Mouse (Mus musculus) hindlimb bud, embryonic 11.5 days (tissue): ENCODE results near the gene Srebf1.

Experiments used
- DNase-seq: peaks from one replicate; pipeline ENCODE4 v3.0.0-alpha.2; 2012; ENCODE audit warnings: low read depth, low spot score; ENCODE audit errors: extremely low spot score

The Srebf1 gene

DNA sequence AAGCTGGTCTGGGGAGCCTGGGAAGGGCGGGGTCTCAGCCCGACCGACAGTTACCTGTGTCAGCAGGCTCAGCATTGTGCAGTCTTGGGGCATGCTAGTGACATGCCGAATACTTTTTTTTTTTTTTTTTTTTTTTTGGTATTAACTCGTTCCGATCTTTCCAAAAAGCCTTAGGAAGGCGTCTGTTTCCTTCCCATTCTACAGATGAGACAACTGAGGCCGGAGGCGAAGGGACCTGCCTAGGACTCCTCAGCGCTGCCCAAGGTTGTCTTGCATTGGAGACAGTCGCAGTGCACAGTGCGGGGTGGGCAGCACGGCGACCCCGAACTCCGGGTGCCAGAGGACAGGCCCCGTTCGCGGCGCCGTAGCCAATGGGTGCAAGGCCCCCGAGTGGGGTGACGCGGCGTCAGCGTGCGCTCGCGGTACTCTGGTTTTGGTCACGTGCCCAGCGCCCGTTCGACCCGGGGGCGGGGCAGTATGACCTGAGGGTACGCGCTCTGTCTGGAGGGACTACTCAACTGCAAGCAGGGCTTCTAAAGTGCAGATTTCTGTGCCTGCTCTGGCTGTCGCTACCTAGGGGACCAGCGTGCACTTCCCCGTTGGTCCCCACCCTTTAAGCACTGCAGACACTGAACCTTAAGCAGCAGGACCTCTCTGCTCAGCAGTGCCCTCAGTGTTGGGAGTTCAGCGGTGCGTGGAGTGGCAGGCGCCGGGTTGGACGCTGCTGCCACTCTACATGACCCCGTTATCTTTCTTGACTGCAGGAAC, at the start of gene Srebf1:
Srebf1 (minus strand) TSS at position 113 of the 768 bp plus-strand sequence.
- DNase-seq = no peak

DNA sequence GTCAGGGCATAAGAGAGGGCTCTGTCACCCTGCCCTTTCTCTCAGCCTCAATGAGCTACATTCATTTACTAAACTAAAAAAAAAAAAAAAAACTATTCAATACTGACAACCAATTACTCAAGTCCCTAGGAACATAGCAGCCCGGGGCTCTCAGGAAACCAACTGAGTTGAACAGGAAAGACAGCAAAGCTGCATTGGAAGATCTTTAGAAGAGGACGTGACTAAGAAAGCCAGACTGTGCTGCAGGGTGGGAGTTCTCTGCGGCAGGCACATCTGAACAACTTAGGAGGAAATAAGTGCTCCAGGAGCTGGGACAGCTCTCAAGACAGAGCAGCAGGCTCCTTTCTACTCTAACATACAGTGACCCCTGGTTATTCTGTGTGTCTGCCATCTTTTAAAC, 46.2 kb upstream of the Srebf1 start:
- DNase-seq = no peak

DNA sequence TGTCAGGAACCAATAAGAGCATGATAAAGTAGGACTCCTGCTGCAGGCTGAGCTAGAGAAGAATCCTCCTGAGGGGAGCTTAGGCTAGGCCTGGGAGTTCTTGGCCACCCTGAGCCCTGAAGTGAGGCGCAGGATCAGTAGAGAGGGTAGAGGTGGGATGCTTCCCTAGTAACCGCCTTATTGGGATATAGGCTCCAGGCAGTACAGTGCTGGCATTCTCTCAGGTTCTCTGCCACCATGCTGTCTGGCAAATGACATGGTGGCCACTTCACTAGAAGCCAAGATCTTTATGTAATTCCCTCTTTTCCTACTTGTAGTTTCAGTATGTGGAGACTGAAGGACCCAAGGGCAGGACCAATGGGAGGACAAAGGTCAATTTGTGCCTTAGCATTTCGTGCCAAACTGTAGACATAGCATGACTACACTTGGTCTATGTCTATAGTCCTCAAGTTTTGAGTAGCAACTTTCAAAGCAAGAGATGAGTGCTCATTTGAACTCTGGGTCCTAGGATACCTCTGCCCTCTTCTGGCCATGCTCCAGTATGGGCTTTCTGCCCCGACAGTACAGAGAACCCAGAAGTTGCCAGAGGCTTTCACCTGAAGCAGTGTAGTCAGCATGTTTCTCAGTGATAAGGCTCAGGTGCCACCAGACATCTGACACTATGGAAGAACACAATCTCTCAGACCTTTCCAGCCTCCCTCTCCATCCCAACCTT, 43.0 kb upstream of the Srebf1 start:
- DNase-seq = no peak

DNA sequence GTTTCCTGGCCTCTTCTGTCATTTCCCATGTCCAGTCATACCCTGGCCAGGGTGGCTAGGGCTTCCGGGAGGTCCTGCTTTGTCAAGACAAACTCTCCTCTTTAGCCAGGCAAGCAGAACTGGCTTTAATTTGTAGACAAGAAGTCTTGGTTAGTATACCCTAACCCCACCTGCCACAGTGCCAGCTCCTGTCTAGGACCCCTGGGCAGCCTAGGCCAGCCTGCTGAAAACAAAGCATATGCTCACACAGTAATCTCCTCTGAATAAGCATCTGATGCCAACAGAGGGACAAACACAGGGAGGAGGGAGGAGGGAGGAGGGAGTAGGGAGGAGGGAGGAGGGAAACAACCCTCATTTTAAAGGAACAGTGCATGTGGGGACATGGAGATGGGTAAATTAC, 42.3 kb upstream of the Srebf1 start:
- no peak for DNase-seq

DNA sequence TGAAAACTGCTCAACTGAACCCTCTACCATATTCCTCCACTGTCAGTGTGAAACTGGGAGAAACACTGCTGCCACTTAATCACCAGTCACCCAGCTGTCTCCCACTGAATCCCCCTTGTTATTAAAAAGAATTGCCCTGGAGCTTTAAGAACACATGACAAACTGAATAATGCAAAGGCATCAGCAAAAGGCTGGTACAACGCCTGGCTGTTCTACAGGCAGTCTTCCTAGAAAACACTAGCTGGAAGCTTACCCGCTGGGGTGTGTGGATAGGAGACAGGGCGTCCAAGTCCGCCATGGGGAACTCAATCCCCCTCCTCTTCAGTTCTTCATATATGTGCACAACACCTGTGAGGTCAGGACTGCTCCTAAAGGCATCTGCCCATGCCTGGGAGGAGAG, 40.0 kb upstream of the Srebf1 start:
- DNase-seq = no peak

DNA sequence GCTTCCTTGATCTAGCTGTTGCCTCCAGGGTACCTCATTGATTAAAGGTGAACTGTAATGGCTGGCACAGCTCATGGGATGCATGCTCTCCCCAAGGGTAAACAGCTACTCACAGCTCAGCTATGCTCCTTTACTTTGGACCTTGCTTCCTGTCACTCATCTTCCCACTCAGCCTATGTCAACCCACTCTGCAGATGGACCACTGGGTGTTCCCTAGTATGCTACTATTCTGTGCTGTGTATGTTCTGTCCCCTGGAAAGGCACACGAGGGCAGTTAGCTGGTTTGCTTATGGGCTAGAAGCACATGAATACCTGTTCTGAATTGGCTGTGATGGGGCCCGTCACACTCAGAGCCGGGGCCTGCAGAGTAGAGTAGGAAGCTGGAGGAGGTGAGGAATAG, 38.4 kb upstream of the Srebf1 start:
- no peak for DNase-seq

DNA sequence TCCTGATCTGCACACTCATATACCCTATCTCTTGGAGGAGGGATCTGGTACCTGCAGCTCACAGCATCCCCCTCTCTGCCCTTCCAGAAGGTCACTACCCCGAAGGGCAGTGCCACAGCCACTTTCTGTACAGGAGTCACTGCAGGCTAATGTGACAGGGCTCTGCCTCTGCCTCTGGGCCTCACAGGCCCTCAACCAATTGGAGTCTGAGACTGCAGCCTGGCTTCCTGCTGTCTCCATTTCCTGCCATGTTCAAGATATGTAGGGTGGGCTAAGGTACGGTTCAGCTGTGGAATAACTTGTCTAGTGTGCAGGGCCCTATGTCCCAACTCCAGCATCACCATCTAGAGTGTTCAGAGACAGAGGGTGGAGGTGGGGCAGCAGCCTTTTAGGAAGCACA, 35.3 kb upstream of the Srebf1 start:
- DNase-seq = no peak

DNA sequence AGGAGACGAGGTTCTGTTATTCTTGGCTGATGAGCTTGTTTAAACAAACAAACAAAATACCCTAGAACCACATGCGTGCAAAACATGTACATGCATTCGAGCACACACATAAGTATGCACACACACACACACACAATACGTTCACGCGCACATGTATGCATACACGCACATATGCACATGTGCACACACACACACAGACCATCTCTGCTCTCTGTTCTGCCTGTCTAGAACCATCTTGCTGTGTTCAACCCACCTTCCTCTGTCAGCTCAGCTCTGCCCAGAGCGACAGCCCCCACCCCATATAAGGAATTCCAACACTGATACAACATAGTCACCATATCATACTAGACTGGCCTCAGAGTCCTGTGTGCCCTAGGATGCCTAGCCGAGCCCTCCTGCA, 34.3 kb upstream of the Srebf1 start:
- no peak for DNase-seq

DNA sequence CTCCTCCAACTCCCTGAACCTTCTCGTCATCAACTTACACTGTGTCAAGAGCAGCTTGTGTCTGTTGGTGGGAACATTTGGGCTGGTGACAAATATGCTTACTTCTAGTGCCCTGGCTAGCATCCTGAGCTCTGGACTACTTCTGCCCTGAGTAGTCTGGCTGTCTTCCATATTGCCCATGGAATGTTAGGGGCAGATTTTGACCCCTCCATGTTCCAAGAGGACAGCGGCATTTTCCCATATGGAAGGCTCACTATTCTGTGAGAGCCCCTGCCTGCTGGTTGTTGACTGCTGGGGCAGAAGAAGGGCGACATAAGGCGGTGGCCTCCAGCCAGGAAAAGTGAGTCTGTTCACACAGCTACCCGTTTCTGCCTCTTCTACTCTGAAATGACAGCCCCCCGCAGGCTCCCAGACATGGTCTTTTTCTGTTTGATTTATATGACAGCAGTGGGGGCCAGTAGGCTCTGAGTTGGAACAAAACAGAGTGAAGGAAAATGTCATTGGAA, 33.8 kb upstream of the Srebf1 start:
- no peak for DNase-seq

DNA sequence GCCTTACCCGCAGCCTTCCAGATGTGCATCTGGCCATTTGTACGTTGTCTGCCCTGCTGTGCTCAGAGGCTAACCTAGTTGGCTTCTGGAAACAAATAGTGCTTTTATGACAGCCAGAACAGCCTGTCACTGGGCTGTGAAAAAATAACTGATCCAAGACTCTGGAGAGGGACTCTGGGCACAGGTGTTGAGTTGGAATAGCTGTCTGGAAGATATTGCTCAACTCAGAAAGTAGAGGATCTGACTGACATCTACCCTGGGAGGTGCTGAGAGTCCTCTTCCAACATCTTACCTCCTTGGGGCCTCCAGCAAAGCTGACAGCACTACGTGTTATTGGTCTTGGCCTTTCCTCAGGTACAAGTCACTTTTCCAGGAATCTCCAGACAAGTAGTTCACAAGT, 33.3 kb upstream of the Srebf1 start:
- DNase-seq = no peak

DNA sequence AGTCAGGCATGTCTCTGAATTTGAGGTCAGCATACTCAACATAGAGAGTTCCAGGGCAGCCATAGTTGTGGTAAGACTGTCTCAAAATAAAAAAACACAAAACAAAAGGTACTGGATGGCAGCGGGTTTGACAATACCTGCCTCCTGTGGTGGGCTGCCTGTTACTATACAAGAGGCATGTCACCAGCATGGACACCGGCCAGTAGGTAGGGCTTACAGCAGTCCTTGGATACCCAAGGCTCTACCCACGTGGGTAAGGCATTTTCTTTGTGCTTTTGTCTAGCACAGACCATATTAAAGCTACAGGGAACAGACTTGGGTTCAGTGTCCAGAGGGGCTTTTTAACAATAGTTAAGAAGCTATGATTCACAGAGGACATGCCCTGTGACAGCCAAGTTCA, 32.8 kb upstream of the Srebf1 start:
- DNase-seq = no peak

DNA sequence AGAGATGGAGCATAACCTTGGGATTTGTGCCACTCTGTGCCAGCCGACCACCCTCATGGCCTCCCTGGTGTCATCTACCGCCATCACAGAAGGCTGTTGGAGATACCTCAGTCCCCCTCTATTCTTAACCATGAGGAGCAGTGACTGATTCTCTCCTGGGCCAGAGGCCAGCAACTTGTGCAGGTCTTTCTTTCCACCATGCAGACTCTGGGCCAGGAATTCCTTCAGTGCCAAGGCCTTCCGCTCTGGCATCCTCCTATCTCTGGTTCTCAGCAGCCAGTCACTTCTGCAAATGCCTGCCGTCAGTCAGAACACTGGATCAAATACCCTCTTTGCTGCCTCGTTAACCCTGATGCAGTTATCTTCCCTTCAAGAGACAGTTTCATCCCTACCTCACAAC, 31.9 kb upstream of the Srebf1 start:
- DNase-seq = no peak

DNA sequence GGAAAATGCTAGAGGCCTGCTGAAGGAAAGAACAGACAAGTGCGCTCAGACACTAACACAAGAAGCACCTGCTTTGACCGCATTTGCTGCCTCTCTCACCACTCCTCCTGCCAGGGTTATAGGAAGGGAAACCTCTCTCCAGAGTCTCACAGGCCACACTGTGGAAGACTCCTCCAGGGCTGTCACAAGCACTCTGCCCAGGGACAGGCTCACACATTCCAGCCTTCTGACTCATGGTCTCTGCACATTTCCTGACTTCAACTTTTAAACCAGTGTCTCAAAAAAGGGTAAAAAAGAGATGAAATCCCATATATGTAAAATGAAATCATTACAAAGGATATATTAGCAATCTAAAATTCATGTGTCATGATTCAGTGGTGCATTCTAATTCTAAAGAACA, 31.2 kb upstream of the Srebf1 start:
- no peak for DNase-seq

DNA sequence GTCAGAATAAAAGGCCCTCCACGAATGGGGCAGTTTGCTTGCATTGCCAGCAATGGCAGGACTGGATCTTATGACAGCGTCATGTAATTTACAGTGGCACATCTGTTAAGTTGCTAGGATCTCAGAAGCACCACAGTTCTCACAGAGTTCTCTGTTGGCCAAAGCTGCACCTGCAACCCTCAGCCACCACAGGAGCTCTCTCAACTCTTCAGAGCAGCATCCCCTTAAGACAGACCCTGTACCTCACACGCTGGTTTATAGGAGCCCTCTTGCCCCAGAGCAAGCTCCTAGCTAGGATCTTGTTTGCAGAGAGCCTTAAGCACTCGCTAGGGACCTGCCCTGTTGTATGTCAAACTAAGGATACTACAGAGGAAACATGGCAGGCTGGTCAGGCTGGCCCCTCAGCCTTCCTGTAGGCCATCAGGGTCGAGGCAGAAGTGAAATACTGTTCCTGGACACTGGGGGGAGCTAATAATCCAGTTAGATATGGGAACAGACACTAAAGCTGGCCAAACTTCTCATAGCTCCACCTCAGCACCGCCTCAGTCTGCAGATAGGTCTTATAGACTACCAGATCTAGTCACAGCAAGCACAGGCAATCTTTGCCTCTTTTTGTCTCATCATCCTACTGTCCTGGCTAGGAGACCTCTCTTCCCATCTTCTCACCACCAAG, 28.7 kb upstream of the Srebf1 start:
- peak; percentile 14 for DNase-seq

DNA sequence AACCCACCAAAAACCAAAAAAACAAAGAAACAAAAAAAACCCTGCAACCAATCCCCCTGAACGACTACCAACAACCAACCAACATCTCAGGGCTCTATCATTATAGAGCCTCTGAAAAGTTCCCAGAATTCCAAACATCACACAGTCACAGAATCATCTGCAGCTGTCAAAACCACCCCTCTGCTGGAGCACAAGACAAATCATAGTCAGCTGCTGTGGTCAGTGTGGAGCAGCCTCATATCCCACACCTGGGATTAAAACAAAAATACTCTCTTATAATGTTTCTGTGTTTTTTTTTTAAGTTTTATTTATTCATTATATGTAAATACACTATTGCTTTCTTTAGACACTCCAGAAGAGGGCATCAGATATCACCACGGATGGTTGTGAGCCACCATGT, 27.5 kb upstream of the Srebf1 start:
- no peak for DNase-seq

DNA sequence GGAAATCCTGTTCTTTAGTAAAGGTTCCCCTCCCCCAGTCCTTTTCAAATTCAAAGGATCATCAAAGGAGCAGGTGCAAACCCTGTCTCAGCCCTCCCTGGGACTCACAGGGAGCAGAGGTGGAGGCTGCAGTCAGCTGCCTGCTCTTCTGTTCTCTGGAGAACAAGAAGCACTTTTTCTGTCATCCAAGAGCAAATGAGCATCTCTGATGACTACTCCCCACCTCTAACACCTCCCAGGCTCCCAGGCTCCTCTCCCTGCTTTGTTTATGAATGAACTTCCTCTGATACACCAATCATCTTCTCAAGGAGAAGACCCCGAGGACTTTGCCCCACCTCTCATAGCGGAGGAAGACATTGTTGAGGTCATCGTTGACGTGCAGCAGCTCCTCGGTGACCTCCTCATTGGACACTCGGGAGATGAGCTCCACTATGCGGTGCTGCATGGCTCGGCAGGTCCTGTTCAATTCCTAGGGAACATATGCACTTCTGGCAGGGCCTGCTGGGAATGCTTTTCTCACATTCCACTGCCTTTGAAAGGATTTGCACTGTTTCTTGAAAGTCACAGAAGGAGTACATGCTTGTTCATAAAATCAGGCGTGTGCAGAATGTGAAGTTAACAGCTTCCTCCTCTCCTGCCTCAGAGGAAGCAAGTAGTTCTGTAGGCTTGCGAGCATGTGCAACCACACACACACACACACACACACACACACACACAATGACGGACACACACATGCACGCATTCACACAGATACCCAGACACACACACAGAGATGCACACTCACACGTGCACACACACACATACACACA, 26.4 kb upstream of the Srebf1 start:
- DNase-seq = no peak

DNA sequence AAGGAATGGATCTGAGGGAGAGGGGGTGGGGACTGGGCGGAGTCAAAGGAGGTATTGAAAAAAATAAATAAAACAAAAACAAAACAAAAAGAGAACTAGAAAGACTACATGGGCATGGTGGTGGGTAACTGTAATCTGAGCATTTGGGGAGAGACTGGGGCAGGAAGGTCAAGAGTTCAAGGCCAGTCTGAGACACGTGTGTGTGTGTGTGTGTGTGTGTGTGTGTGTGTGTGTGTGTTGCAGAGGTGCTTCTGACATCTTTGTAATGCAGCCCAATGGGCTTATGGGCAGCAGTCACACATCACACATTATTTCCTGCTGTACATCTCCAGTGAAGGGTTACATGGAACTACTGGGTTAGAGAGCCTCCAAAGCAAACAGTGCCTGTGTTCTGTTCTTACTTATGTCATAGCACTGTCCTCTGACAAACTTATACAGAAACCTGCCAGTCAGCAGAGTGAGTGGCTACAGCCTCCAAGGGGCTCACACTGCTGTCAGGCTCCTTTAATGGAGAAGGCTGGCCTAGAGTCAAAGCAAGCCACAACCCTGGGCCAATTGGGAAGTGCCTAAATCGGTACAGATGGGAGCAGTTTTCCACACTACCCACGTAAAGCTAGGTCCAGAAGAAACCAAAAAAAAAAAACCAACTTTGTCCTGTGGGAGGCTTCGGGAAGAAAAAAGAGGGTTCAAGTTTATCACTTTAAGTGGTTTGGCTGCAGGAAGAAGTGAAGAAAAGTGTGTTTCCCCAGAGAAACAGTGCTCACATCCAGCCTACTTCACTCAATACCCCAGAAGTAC, 25.6 kb upstream of the Srebf1 start:
- no peak for DNase-seq

DNA sequence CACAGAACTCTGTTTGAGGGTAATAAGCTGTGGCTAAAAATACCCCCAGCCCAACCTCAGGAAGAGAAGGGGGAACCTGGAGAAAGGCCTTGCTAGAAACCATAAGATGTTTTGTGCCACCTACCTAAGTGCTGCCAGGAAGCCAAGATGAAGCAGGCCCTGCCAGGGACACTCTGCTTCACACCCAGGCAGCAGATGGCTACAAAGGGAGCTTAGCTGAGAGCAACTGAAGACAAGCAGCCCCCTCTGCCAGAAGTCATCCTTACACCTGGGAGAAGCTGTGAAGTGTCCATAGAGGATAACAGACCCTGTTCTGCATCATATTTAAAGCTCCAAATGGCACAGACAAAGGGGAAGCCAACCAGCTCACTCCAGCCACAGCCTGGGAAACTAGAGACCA, 23.7 kb upstream of the Srebf1 start:
- no peak for DNase-seq

DNA sequence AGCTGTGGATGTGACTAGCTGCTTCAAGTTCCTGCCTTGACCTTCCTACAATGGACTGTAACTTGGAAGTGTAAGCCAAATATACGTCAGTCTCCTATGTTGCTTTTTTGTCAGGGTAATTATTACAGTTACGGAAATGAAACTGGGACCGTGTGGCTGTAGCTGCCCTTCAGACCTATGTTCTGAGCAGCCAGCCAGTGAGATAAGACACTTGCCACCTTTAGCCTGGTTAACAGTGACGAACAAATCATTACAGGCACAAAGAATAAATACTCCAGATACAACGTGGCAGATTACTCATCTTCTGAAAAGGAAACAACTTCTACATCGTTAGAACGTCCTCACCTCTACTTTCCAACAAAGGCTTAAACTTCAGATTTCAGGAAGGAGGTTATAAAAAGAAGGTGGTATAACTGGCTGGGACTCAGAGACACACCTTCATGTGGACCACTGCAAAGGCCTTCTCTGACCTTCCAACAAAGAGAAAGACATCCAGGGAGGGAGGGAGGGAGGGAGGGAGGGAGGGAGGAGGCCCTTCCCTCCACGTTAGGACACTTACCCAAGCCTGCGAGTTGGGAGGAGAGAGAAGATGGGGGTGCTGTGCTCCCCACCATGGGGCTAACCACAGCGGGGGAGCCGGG, 22.2 kb upstream of the Srebf1 start:
- no peak for DNase-seq

DNA sequence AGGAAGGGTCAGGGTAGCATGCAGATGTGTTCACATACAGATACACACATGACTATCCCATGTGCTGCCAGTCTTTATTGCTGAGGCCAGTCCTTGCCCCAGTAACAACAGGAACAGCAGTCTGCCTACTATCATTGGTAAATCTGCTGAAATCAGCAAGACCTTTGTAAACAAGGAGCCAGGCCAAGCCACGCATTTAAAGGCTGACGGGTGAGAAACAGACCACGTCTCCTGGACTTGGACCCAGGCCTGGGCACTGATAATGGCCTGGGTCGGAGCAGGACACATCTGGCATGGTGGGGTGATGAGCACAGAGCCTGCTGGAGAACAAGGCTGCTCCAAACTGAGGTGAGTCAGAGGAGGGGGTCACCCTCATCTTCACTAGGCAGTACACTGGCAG, 18.1 kb upstream of the Srebf1 start:
- DNase-seq = no peak
